Mouse (Mus musculus) megakaryocyte, adult 5-6 weeks (primary cell): ENCODE measurements around the gene Pde8a. TPM values are rescaled to one million over a fixed set of nuclear protein-coding genes. Genes with fewer than 3 reads are reported as not detected.

Experiments
- ATAC-seq: 2 replicates; pipeline ENCODE4 v1.8.0; 2016; ENCODE audit warnings: mild to moderate bottlenecking, inconsistent platforms; ENCODE audit not compliant: poor library complexity, severe bottlenecking
- total RNA-seq, 2 experiments: library from RNA; stranded (forward) in 1 of 2; stranded (reverse) in 1 of 2; fragments of 153-499, 151-499 nt in 1 of 2; fragments of 221-1000, 200-1000 nt in 1 of 2; gene quantifications; 2 replicates each; pipeline versions ENCODE4 v1.2.3 to v1.2.4; 2015 to 2017

Gene Pde8a
- total RNA-seq, 2 experiments from 2014 or later = 6.4 to 15.9 TPM

- ATAC-seq = peak; percentile 57
Observed at GRCm38 (mm10) chr7:81372337-81372920, 159.0 kb downstream of the Pde8a start.

DNA sequence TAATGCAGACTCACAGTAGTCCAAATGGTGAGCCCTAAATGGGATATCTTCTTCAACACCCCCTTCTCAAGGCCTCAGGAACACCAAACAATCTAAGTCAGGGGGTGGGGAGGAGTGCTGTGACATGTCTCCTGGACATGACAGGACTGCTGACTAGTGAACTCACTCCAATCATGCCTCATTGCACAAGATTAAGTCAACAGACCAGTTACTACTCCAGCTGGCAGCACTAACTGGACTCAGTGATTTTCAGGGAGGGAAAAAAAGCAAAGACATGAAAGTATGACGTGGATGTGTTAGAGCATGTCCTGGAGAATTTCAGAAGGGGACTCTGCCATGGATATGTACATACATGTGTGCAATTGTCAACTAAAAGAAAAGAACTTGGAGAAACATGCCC lies 166.0 kb downstream of the Pde8a start:
- no peak for ATAC-seq

Other genes with a start within 250 kb of the Pde8a start
- gene Zfp592, start 219.9 kb upstream of the Pde8a start, total RNA-seq (2015) = 23.2 and 26.6 TPM in 2 replicates
- 19.6 and 26.5 TPM in 2 replicates for gene Zfp592, start 219.9 kb upstream of the Pde8a start, total RNA-seq (2017)
- gene Alpk3, start 156.0 kb upstream of the Pde8a start, total RNA-seq (2015) = not detected in 2 replicates
- gene Alpk3, start 156.0 kb upstream of the Pde8a start, total RNA-seq (2017) = under 0.01 TPM in 1 of 2 replicates, not detected in the other
- not detected in 2 replicates for gene Slc28a1, start 98.8 kb upstream of the Pde8a start, total RNA-seq (2015)
- gene Slc28a1, start 98.8 kb upstream of the Pde8a start, total RNA-seq (2017) = not detected in 2 replicates
- gene Rps17, start 131.7 kb downstream of the Pde8a start, total RNA-seq (2015) = 1,953 and 2,112 TPM in 2 replicates
- 2,159 and 2,431 TPM in 2 replicates for gene Rps17, start 131.7 kb downstream of the Pde8a start, total RNA-seq (2017)
- 0.22 and 0.34 TPM in 2 replicates for gene Cpeb1, start 241.9 kb downstream of the Pde8a start, total RNA-seq (2015)
- 0.70 and 1.5 TPM in 2 replicates for gene Cpeb1, start 241.9 kb downstream of the Pde8a start, total RNA-seq (2017)